Mouse (Mus musculus): ENCODE results near the gene Pla2g1b. TPM values are rescaled to one million over a fixed set of nuclear protein-coding genes. Genes with fewer than 3 reads are reported as not detected.
A peak's percentile ranks its signal among the peaks of the same experiment; 100 is the strongest.
"Not testable (repeated sequence)": the region's sequence is repeated elsewhere in the genome, so short reads cannot be mapped to it uniquely, and the experiment has no call there.

Gene Pla2g1b
- polyA plus RNA-seq, 1 experiment from 2014 or later, result 489 TPM

DNA sequence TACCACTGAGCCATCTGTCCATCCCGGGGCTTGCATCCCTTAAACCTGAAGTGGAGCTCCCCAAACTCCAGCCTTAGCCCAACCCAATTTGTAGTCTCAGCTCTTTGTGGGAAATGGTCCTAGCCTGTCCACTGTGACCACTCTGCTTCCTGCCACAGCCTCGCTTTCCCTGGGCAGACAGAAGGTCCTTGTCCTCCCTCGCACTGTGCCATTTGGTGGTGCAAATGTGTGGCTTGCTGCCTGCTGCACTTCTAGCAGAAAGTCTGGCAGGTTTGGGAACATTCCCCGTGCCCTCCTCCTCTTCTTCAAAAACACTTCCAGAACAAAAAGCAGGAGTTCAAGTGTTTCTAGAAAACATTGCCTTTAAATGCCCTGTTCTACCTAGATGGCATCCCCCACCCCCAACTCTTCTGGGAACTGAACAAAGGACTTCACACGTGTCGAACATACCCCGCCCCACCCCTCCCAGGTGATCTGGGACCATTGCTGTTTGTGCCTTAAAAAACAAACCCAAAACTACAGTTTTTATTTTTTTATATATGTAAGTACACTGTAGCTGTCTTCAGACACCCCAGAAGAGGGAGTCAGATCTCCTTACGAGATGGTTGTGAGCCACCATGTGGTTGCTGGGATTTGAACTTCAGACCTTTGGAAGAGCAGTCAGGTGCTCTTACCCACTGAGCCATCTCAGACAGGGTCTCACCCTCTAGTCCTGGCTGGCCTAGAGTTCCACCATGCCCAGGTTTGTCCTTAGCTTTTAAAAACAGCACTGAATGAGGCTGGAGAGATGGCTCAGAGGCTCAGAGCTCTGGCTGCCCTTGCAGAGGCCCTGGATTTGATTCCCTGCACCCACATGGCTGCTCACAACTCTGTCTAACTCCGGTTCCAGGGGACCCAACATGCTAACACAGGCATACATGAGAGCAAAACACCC, 32.5 kb downstream of the Pla2g1b start:
- Histone ChIP-seq H3K4me1 (replicated peaks; ENCODE audit: control insufficient read depth, insufficient read depth) (no peaks in the 10 kb centered on the region), H3K4me2 (replicated peaks; ENCODE audit: low read depth) (no peak overlapping the region), H3K36me3 (ENCODE audit: control insufficient read depth, insufficient read depth, low read length) (no peaks in the 10 kb centered on the region), H3K4me3 (ENCODE audit: low read depth, low read length) (no peak overlapping the region), H3K27me3 (ENCODE audit: control insufficient read depth, insufficient read depth, low read length) (no peaks in the 10 kb centered on the region), H3K9me3 (ENCODE audit: control insufficient read depth, low read length) (no peaks in the 10 kb centered on the region), H3K9ac (ENCODE audit: low read length) (no peak overlapping the region), H3K27ac (replicated peaks) (no peak overlapping the region)
- WGBS, result 49% methylated on average over 9 of the region's 9 CpGs
- DNase-seq (ENCODE audit: low spot score), result no peak
- no peak for ATAC-seq (ENCODE audit: low FRiP score, low TSS enrichment)
- TF ChIP-seq CTCF (IDR thresholded peaks at IDR 0.05; ENCODE audit: low read depth), result no peak
- no peak for TF ChIP-seq EP300 (optimal IDR thresholded peaks at IDR 0.05)

DNA sequence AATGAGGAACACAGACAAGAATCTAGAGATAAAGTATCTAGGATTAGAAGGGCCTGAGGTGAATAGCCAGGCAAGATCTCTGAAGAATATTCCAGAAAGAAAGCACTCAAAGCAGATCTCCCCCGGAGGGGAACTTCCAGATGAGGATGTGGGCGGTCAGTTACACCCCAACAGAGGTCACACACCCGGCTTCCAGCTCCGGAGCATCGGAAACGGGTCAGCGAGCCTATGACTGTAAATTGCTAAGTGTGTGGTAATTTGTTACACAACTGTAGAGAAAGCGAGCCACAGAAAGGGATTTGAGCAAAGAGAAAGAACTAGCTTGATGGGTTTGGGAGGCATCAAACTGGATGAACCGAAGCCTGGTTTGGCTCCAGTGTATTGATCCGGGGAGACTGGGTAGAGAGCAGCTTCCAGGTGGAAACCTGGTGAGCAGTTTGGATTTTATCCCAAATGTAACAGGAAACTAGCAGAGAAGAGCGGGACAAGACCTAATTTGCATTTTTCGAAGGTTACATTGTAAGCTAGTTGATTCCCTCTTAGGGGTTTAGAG, 34.4 kb downstream of the Pla2g1b start:
- no peak for DNase-seq (ENCODE audit: low spot score)
- Histone ChIP-seq H3K27ac (replicated peaks) (no peak overlapping the region), H3K9ac (ENCODE audit: low read length) (no peak overlapping the region), H3K9me3 (ENCODE audit: control insufficient read depth, low read length) (no peaks in the 10 kb centered on the region), H3K4me2 (replicated peaks; ENCODE audit: low read depth) (no peak overlapping the region), H3K4me1 (replicated peaks; ENCODE audit: control insufficient read depth, insufficient read depth) (no peaks in the 10 kb centered on the region), H3K4me3 (ENCODE audit: low read depth, low read length) (no peak overlapping the region), H3K27me3 (ENCODE audit: control insufficient read depth, insufficient read depth, low read length) (no peaks in the 10 kb centered on the region), H3K36me3 (ENCODE audit: control insufficient read depth, insufficient read depth, low read length) (no peaks in the 10 kb centered on the region)
- WGBS, result 68% methylated on average over 12 of the region's 12 CpGs
- TF ChIP-seq EP300 (optimal IDR thresholded peaks at IDR 0.05) (no peak), CTCF (IDR thresholded peaks at IDR 0.05; ENCODE audit: low read depth) (no peak)
- ATAC-seq (ENCODE audit: low FRiP score, low TSS enrichment), result no peak

GRCm38 (mm10) chr5:115503035-115503434, 37.0 kb downstream of the Pla2g1b start:
- H3K4me2 ChIP-seq (replicated peaks; ENCODE audit: low read depth), result no peak overlapping the region
- ATAC-seq (ENCODE audit: low FRiP score, low TSS enrichment) (peak; percentile 16; the same call in 1 of the 2 replicates), DNase-seq (ENCODE audit: low spot score) (no peak)
- H3K36me3 ChIP-seq (ENCODE audit: control insufficient read depth, insufficient read depth, low read length), result no peaks in the 10 kb centered on the region
- TF ChIP-seq EP300 (optimal IDR thresholded peaks at IDR 0.05), result no peak
- no peak for TF ChIP-seq CTCF (IDR thresholded peaks at IDR 0.05; ENCODE audit: low read depth)
- H3K27me3 ChIP-seq (ENCODE audit: control insufficient read depth, insufficient read depth, low read length), result no peaks in the 10 kb centered on the region
- 52% methylated on average over 12 of the region's 12 CpGs for WGBS
- no peak overlapping the region for H3K4me3 ChIP-seq (ENCODE audit: low read depth, low read length)
- H3K4me1 ChIP-seq (replicated peaks; ENCODE audit: control insufficient read depth, insufficient read depth), result no peaks in the 10 kb centered on the region
- H3K9ac ChIP-seq (ENCODE audit: low read length), result no peak overlapping the region
- H3K9me3 ChIP-seq (ENCODE audit: control insufficient read depth, low read length), result no peaks in the 10 kb centered on the region
- H3K27ac ChIP-seq (replicated peaks), result no peak overlapping the region

DNA sequence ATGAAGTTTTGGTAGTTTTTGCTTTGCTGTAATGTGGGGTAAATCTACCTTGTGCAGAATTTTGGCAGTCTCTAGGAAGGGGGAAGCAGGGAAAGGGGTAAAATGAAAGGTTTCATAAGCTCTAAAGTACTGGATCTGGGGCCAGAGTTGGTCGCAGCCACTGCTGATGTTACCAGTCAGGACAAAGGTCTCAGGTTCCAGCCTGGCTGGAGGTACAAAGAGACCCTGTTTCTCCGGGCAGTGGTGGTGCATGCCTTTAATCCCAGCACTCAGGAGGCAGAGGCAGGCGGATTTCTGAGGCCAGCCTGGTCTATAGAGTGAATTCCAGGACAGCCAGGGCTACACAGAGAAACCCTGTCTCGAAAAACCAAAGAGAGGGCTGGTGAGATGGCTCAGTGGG, 39.6 kb downstream of the Pla2g1b start:
- H3K4me1 ChIP-seq (replicated peaks; ENCODE audit: control insufficient read depth, insufficient read depth); H3K4me2 ChIP-seq (replicated peaks; ENCODE audit: low read depth); H3K27ac ChIP-seq (replicated peaks); H3K36me3 ChIP-seq (ENCODE audit: control insufficient read depth, insufficient read depth, low read length); H3K4me3 ChIP-seq (ENCODE audit: low read depth, low read length); ATAC-seq (ENCODE audit: low FRiP score, low TSS enrichment); DNase-seq (ENCODE audit: low spot score); H3K27me3 ChIP-seq (ENCODE audit: control insufficient read depth, insufficient read depth, low read length); H3K9ac ChIP-seq (ENCODE audit: low read length); H3K9me3 ChIP-seq (ENCODE audit: control insufficient read depth, low read length): not testable (repeated sequence)
- WGBS, result 58% methylated on average over 4 of the region's 4 CpGs

GRCm38 (mm10) chr5:115506454-115507201, 40.6 kb downstream of the Pla2g1b start, which contains the start of gene Pxn:
Gene Pxn, plus strand, starts transcription at chr5:115506676.
- no peaks in the 10 kb centered on the region for H3K9me3 ChIP-seq (ENCODE audit: control insufficient read depth, low read length)
- peak; percentile 93 for TF ChIP-seq CTCF (IDR thresholded peaks at IDR 0.05; ENCODE audit: low read depth)
- TF ChIP-seq EP300 (optimal IDR thresholded peaks at IDR 0.05), result no peak
- H3K4me1 ChIP-seq (replicated peaks; ENCODE audit: control insufficient read depth, insufficient read depth), result peaks cover 2% of the 10 kb centered on the region
- H3K27me3 ChIP-seq (ENCODE audit: control insufficient read depth, insufficient read depth, low read length), result no peaks in the 10 kb centered on the region
- peak within 1 kb of the TSS; percentile 76 for H3K27ac ChIP-seq (replicated peaks)
- 2% methylated on average over 41 of the region's 74 CpGs for WGBS
- no peaks in the 10 kb centered on the region for H3K36me3 ChIP-seq (ENCODE audit: control insufficient read depth, insufficient read depth, low read length)
- peak within 1 kb of the TSS; percentile 92 for H3K9ac ChIP-seq (ENCODE audit: low read length)
- H3K4me3 ChIP-seq (ENCODE audit: low read depth, low read length), result peak within 1 kb of the TSS; percentile 93
- H3K4me2 ChIP-seq (replicated peaks; ENCODE audit: low read depth), result peak within 1 kb of the TSS; percentile 87
- ATAC-seq (ENCODE audit: low FRiP score, low TSS enrichment) (peak; percentile 89), DNase-seq (ENCODE audit: low spot score) (peak; percentile 95)

Data from stomach, postnatal 0 days (tissue).